Mouse (Mus musculus) neural tube, embryonic 13.5 days (tissue): ENCODE data around the gene Rpl6. TPM values are rescaled to one million over a fixed set of nuclear protein-coding genes. Genes with fewer than 3 reads are reported as not detected.

ENCODE experiments used
- ATAC-seq: fragments of 200-750 bp; cut with Nextera tagmentation; 2 replicates; pipeline ENCODE4 v1.8.0; 2017; ENCODE audit warnings: low read depth, mild to moderate bottlenecking, moderate TSS enrichment, moderate library complexity
- H3K27ac ChIP-seq: fragments of 300-500 bp; sonication (generic); replicated peaks from 2 replicates; pipeline ENCODE4 v1.5.1; 2015; ENCODE audit warnings: moderate library complexity, mild to moderate bottlenecking, inconsistent platforms
- H3K27me3 ChIP-seq: fragments of 300-500 bp; sonication (generic); 2 replicates; pipeline ENCODE4 v1.6.1; 2015; ENCODE audit warnings: mild to moderate bottlenecking, inconsistent platforms
- H3K36me3 ChIP-seq: fragments of 300-500 bp; sonication (generic); 2 replicates; pipeline ENCODE4 v1.6.1; 2015; ENCODE audit warnings: mild to moderate bottlenecking, inconsistent platforms
- H3K4me1 ChIP-seq: fragments of 300-500 bp; sonication (generic); replicated peaks from 2 replicates; pipeline ENCODE4 v1.6.1; 2015; ENCODE audit warnings: inconsistent platforms
- H3K4me2 ChIP-seq: fragments of 300-500 bp; sonication (generic); 2 replicates; pipeline ENCODE4 v1.6.1; 2015; ENCODE audit warnings: inconsistent platforms, mild to moderate bottlenecking, moderate library complexity
- H3K4me3 ChIP-seq: fragments of 300-500 bp; sonication (generic); 2 replicates; pipeline ENCODE4 v1.5.1; 2015; ENCODE audit warnings: mild to moderate bottlenecking, inconsistent platforms
- H3K9ac ChIP-seq: fragments of 300-500 bp; sonication (generic); 2 replicates; pipeline ENCODE4 v1.6.1; 2015; ENCODE audit warnings: moderate library complexity, mild to moderate bottlenecking, inconsistent platforms
- H3K9me3 ChIP-seq: fragments of 300-500 bp; sonication (generic); 2 replicates; pipeline ENCODE4 v1.6.1; 2016; ENCODE audit warnings: inconsistent platforms
- WGBS: fragments of 180-500 bp; shearing (Covaris S2); methylation state at CpG from one replicate; pipeline ENCODE4 v1.1.7; 2015; 5-methylcytosine and 5-hydroxymethylcytosine counted together
- polyA plus RNA-seq: library from polyadenylated mRNA; unstranded; fragments of >200 nt; fragmentation: Nextera tagmentation; extraction: Ambion mirVana; gene quantifications from 2 replicates; pipeline ENCODE4 v1.2.1, GENCODE M21; 2015

The Rpl6 gene
- polyA plus RNA-seq, 1 experiment from 2014 or later = 425 TPM

- H3K4me3 ChIP-seq = no peak overlapping the region
- ATAC-seq = no peak
- H3K27me3 ChIP-seq = no peaks in the 10 kb centered on the region
- H3K4me1 ChIP-seq = peaks cover 84% of the 10 kb centered on the region
- H3K9me3 ChIP-seq = no peaks in the 10 kb centered on the region
- H3K4me2 ChIP-seq = no peak overlapping the region
- no peak overlapping the region for H3K9ac ChIP-seq
- H3K36me3 ChIP-seq = no peaks in the 10 kb centered on the region; the same call in 1 of the 2 replicates
- 70% methylated on average over 2 of the region's 2 CpGs for WGBS
- peak overlapping the region; percentile 23 for H3K27ac ChIP-seq
Measured at GRCm38 (mm10) chr5:121184375-121184774, 19.9 kb upstream of the Rpl6 start.

- 18% methylated on average over 11 of the region's 11 CpGs for WGBS
- peak overlapping the region; percentile 23; the same call in 1 of the 2 replicates for H3K27ac ChIP-seq
- H3K4me2 ChIP-seq = peak overlapping the region; percentile 24
- no peak for ATAC-seq
- no peaks in the 10 kb centered on the region for H3K27me3 ChIP-seq
- peaks cover 86% of the 10 kb centered on the region for H3K4me1 ChIP-seq
- peak overlapping the region; percentile 53; the same call in 1 of the 2 replicates for H3K9ac ChIP-seq
- H3K36me3 ChIP-seq = no peaks in the 10 kb centered on the region; the same call in 1 of the 2 replicates
- no peaks in the 10 kb centered on the region for H3K9me3 ChIP-seq
- H3K4me3 ChIP-seq = no peak overlapping the region
Measured at GRCm38 (mm10) chr5:121184945-121185551, 19.2 kb upstream of the Rpl6 start.

DNA sequence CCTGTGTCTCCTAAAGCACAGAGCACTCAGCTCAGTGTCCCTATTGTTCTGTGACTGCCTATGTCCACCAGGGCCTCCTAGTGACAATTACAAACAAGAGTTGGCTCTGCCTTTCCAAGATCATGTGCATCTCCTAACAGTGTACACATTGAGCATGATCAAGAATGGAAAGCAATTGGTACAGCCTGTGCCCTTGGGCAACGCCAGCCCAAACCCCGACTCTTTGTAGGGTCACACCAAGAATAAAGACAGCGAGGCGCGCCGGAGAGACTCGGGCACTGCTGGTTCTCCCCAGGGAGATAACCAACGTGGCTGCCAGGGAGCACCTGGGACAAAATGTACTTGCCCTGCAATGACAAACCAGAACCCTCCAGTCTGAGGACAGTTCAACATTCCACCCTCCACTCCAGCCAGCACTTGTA, 16.7 kb upstream of the Rpl6 start:
- ATAC-seq = no peak

DNA sequence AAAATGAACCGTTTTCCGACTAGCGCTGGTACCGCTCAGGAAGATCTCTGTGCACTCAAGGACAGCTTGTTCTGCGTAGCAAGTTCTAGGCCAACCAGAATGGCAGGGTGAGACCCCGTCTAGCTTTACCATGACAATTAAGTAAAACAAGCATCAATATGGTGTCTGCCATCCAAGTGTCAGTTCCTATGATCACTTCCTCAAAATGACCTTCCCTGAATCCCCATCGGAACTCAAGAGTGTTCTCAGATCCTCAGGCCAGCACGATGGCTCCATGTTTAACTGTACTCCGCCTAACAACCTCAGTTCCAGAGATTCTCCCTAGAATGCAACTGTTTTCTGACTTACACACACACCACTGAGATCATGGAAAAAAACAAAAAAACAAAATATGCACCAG, 16.0 kb upstream of the Rpl6 start:
- H3K9ac ChIP-seq = no peak overlapping the region
- H3K36me3 ChIP-seq = no peaks in the 10 kb centered on the region
- H3K4me3 ChIP-seq = no peak overlapping the region
- peaks cover 79% of the 10 kb centered on the region for H3K4me1 ChIP-seq
- no peaks in the 10 kb centered on the region for H3K27me3 ChIP-seq
- no peak overlapping the region for H3K27ac ChIP-seq
- WGBS = 90% methylated on average over 9 of the region's 9 CpGs
- no peak for ATAC-seq
- H3K4me2 ChIP-seq = 0 out of 2 replicates have a peak overlapping the region, but pooled peaks have one; percentile 26
- no peaks in the 10 kb centered on the region for H3K9me3 ChIP-seq

More for the DNA sequence above, 16.7 kb upstream of the Rpl6 start:
- no peaks in the 10 kb centered on the region for H3K27me3 ChIP-seq
- peak overlapping the region; percentile 4; the same call in 1 of the 2 replicates for H3K4me2 ChIP-seq
- H3K9me3 ChIP-seq = no peaks in the 10 kb centered on the region
- H3K9ac ChIP-seq = 0 out of 2 replicates have a peak overlapping the region, but pooled peaks have one; percentile 41
- no peak overlapping the region; the same call in 1 of the 2 replicates for H3K27ac ChIP-seq
- 47% methylated on average over 8 of the region's 8 CpGs for WGBS
- H3K4me3 ChIP-seq = no peak overlapping the region
- peaks cover 86% of the 10 kb centered on the region for H3K4me1 ChIP-seq
- H3K36me3 ChIP-seq = no peaks in the 10 kb centered on the region

- Histone ChIP-seq H3K36me3 (no peaks in the 10 kb centered on the region), H3K9ac (0 out of 2 replicates have a peak overlapping the region, but pooled peaks have one; percentile 12), H3K27me3 (no peaks in the 10 kb centered on the region), H3K4me2 (peak overlapping the region; percentile 26), H3K9me3 (no peaks in the 10 kb centered on the region), H3K4me3 (no peak overlapping the region), H3K4me1 (peaks cover 70% of the 10 kb centered on the region), H3K27ac (no peak overlapping the region)
- WGBS = 78% methylated on average over 9 of the region's 9 CpGs
- ATAC-seq = no peak
Measured at GRCm38 (mm10) chr5:121189182-121189581, 15.1 kb upstream of the Rpl6 start.

- H3K4me2 ChIP-seq = peak overlapping the region; percentile 92
- H3K36me3 ChIP-seq = no peaks in the 10 kb centered on the region
- no peaks in the 10 kb centered on the region for H3K27me3 ChIP-seq
- peaks cover 58% of the 10 kb centered on the region for H3K4me1 ChIP-seq
- WGBS = 34% methylated on average over 21 of the region's 21 CpGs
- no peaks in the 10 kb centered on the region for H3K9me3 ChIP-seq
- peak overlapping the region; percentile 88 for H3K4me3 ChIP-seq
- H3K9ac ChIP-seq = peak overlapping the region; percentile 86
- H3K27ac ChIP-seq = peak overlapping the region; percentile 83
- no peak; the same call in 1 of the 2 replicates for ATAC-seq
Measured at GRCm38 (mm10) chr5:121190210-121190835, 14.0 kb upstream of the Rpl6 start.

GRCm38 (mm10) chr5:121190836-121191583, 13.3 kb upstream of the Rpl6 start, which contains the start of gene Ptpn11:
Ptpn11 (minus strand) TSS chr5:121191397.
- H3K9me3 ChIP-seq = no peaks in the 10 kb centered on the region
- peak within 1 kb of the TSS; percentile 88 for H3K4me3 ChIP-seq
- ATAC-seq = peak; percentile 95
- peaks cover 52% of the 10 kb centered on the region for H3K4me1 ChIP-seq
- H3K36me3 ChIP-seq = no peaks in the 10 kb centered on the region
- peak within 1 kb of the TSS; percentile 92 for H3K4me2 ChIP-seq
- under 1% methylated on average over 75 of the region's 98 CpGs for WGBS
- H3K27me3 ChIP-seq = no peaks in the 10 kb centered on the region
- peak within 1 kb of the TSS; percentile 83 for H3K27ac ChIP-seq
- H3K9ac ChIP-seq = peak within 1 kb of the TSS; percentile 86

GRCm38 (mm10) chr5:121191584-121191906, 12.7 kb upstream of the Rpl6 start:
- Histone ChIP-seq H3K4me2 (peak overlapping the region; percentile 78), H3K4me1 (peaks cover 46% of the 10 kb centered on the region), H3K27me3 (peaks cover 4% of the 10 kb centered on the region; the same call in 1 of the 2 replicates), H3K4me3 (peak overlapping the region; percentile 88), H3K9me3 (no peaks in the 10 kb centered on the region), H3K36me3 (no peaks in the 10 kb centered on the region), H3K27ac (peak overlapping the region; percentile 83), H3K9ac (peak overlapping the region; percentile 86)
- ATAC-seq = peak; percentile 44; the same call in 1 of the 2 replicates
- 9% methylated on average over 17 of the region's 17 CpGs for WGBS

DNA sequence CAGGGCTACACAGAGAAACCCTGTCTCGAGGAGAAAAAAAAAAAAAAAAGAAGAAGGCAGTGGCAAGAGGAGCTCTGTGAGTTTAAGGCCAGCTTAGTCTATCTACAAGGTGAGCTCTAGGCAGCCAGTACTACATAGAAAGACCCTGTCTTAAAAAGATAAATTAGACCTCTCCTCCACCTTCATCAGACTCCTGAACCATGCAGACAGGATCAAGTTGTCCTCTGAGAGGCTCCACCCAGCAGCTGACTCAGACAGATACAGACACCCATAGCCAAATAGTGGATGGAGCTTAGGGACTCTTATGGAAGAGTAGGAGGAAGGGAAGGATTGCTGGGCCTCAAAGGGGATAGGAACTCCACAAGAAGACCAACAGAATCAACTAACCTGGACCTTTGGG, 10.1 kb upstream of the Rpl6 start:
- H3K9ac ChIP-seq = no peak overlapping the region
- ATAC-seq = no peak
- peaks cover 20% of the 10 kb centered on the region for H3K4me1 ChIP-seq
- no peaks in the 10 kb centered on the region for H3K36me3 ChIP-seq
- no peaks in the 10 kb centered on the region for H3K9me3 ChIP-seq
- no peak overlapping the region for H3K4me3 ChIP-seq
- H3K27ac ChIP-seq = no peak overlapping the region
- no peak overlapping the region for H3K4me2 ChIP-seq
- 35% methylated on average over 1 of the region's 1 CpGs for WGBS
- peaks cover 8% of the 10 kb centered on the region; the same call in 1 of the 2 replicates for H3K27me3 ChIP-seq

- WGBS = 58% methylated on average over 5 of the region's 5 CpGs
- H3K4me3 ChIP-seq = no peak overlapping the region
- no peak for ATAC-seq
- no peak overlapping the region for H3K27ac ChIP-seq
- no peaks in the 10 kb centered on the region for H3K9me3 ChIP-seq
- peaks cover 14% of the 10 kb centered on the region for H3K27me3 ChIP-seq
- H3K4me2 ChIP-seq = no peak overlapping the region
- no peak overlapping the region for H3K9ac ChIP-seq
- no peaks in the 10 kb centered on the region for H3K36me3 ChIP-seq
- 0 out of 2 replicates have a peak, but pooled peaks cover 4% of the 10 kb centered on the region for H3K4me1 ChIP-seq
Measured at GRCm38 (mm10) chr5:121196764-121197163, 7.5 kb upstream of the Rpl6 start.

- no peaks in the 10 kb centered on the region for H3K9me3 ChIP-seq
- H3K27me3 ChIP-seq = peaks cover 14% of the 10 kb centered on the region
- H3K4me2 ChIP-seq = no peak overlapping the region
- H3K27ac ChIP-seq = no peak overlapping the region
- 95% methylated on average over 2 of the region's 2 CpGs for WGBS
- no peak overlapping the region for H3K9ac ChIP-seq
- H3K4me3 ChIP-seq = no peak overlapping the region
- no peaks in the 10 kb centered on the region for H3K36me3 ChIP-seq
- no peaks in the 10 kb centered on the region for H3K4me1 ChIP-seq
- ATAC-seq = no peak
Measured at GRCm38 (mm10) chr5:121197337-121197736, 6.9 kb upstream of the Rpl6 start.

DNA sequence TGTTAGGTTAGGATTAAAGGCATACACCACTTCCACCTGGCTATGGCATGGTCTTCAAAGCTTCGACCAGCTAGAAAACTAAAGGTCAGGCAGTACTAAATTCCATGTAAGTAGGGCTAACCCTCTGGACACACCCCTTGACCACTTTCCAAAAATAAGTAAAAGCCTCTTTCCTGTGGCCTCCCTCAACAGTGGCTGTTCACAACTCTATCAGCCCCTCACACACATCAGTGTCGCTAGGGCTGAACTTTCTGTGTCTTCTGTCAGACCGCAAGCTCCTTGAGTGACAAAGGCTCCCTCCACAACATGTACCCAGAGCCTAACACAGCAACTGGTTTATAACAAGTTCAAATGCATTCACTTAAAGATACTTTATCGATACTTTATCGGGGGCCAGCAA, 5.9 kb upstream of the Rpl6 start:
- no peak for ATAC-seq
- WGBS = 86% methylated on average over 5 of the region's 5 CpGs

More for the DNA sequence above, 5.9 kb upstream of the Rpl6 start:
- Histone ChIP-seq H3K4me1 (no peaks in the 10 kb centered on the region), H3K36me3 (no peaks in the 10 kb centered on the region), H3K27ac (no peak overlapping the region), H3K4me3 (no peak overlapping the region), H3K4me2 (no peak overlapping the region), H3K9ac (no peak overlapping the region), H3K27me3 (peaks cover 14% of the 10 kb centered on the region), H3K9me3 (no peaks in the 10 kb centered on the region)
